Mouse (Mus musculus): ENCODE measurements around the gene Pola2. TPM values are rescaled to one million over a fixed set of nuclear protein-coding genes. Genes with fewer than 3 reads are reported as not detected.
A peak's percentile ranks its signal among the peaks of the same experiment; 100 is the strongest.

Gene Pola2
- polyA plus RNA-seq, 1 experiment: 26.2 TPM

DNA sequence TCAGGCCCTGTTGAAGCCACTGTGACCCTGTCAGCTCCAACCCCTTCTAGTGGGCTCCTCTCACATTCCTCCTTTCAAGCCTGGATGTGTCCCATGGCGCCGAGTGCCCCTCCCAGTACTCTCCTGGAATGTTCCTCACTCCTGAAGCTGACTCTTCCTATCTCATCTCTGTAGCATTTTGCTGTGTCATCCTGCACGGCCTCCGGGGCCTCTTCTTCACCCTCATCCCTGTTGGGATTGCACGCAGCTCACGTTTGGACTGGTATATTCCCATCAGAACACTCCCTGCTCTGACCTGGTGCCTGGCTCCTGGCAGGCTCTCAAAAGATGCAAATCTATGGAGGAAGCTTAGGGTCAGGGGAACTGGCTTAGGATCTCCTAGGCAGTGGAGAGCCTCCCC lies 2.8 kb upstream of the Pola2 start:
- WGBS: 84% methylated on average over 6 of the region's 6 CpGs
- H3K27ac ChIP-seq (ENCODE audit: insufficient read depth, low read depth, low read length): no peak overlapping the region
- peaks cover 5% of the 10 kb centered on the region; the same call in 1 of the 2 replicates for H3K4me1 ChIP-seq (ENCODE audit: control insufficient read depth, insufficient read depth, low read length)
- no peaks in the 10 kb centered on the region for H3K36me3 ChIP-seq (ENCODE audit: control insufficient read depth, insufficient read depth, low read length)
- TF ChIP-seq POLR2A (IDR thresholded peaks at IDR 0.05; ENCODE audit: low read depth, low read length): no peak
- no peak for TF ChIP-seq CTCF (conservative IDR thresholded peaks at IDR 0.05; ENCODE audit: insufficient read depth, insufficient read length, low read depth, low read length)
- H3K4me3 ChIP-seq (ENCODE audit: insufficient read depth, low read depth, low read length): no peak overlapping the region
- H3K27me3 ChIP-seq (replicated peaks; ENCODE audit: control insufficient read depth, insufficient read depth, low read length): no peaks in the 10 kb centered on the region
- DNase-seq: no peak

- no peak overlapping the region for H3K27ac ChIP-seq (ENCODE audit: insufficient read depth, low read depth, low read length)
- H3K27me3 ChIP-seq (replicated peaks; ENCODE audit: control insufficient read depth, insufficient read depth, low read length): no peaks in the 10 kb centered on the region
- WGBS: 92% methylated on average over 2 of the region's 2 CpGs
- no peak overlapping the region for H3K4me3 ChIP-seq (ENCODE audit: insufficient read depth, low read depth, low read length)
- TF ChIP-seq POLR2A (IDR thresholded peaks at IDR 0.05; ENCODE audit: low read depth, low read length) (no peak), CTCF (conservative IDR thresholded peaks at IDR 0.05; ENCODE audit: insufficient read depth, insufficient read length, low read depth, low read length) (no peak)
- DNase-seq: no peak
- peaks cover 5% of the 10 kb centered on the region; the same call in 1 of the 2 replicates for H3K4me1 ChIP-seq (ENCODE audit: control insufficient read depth, insufficient read depth, low read length)
- no peaks in the 10 kb centered on the region for H3K36me3 ChIP-seq (ENCODE audit: control insufficient read depth, insufficient read depth, low read length)
Observed at GRCm38 (mm10) chr19:5965910-5966309, 1.9 kb upstream of the Pola2 start.

DNA sequence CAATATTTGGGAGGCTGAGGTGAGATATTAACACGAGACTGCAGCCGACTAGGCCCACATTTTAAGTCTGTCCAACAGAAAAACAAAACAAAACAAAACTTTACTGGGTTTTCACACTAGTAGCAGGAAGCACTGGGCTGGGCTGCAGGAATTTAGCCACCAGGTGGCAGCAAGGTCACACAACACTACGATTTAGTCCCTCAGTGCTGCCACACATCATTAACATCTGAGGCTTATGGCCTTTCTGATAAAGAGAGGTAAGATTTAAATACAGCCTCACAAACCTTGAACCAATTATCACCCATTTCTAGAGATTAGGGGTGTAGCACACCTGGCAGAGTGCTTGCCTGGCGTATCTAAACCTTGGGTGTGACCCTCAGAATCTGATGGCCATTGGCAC lies 1.3 kb upstream of the Pola2 start:
- WGBS: 17% methylated on average over 4 of the region's 4 CpGs
- Histone ChIP-seq H3K4me1 (ENCODE audit: control insufficient read depth, insufficient read depth, low read length) (peaks cover 5% of the 10 kb centered on the region; the same call in 1 of the 2 replicates), H3K36me3 (ENCODE audit: control insufficient read depth, insufficient read depth, low read length) (no peaks in the 10 kb centered on the region), H3K27me3 (replicated peaks; ENCODE audit: control insufficient read depth, insufficient read depth, low read length) (no peaks in the 10 kb centered on the region), H3K4me3 (ENCODE audit: insufficient read depth, low read depth, low read length) (no peak overlapping the region), H3K27ac (ENCODE audit: insufficient read depth, low read depth, low read length) (no peak overlapping the region)
- TF ChIP-seq POLR2A (IDR thresholded peaks at IDR 0.05; ENCODE audit: low read depth, low read length) (no peak), CTCF (conservative IDR thresholded peaks at IDR 0.05; ENCODE audit: insufficient read depth, insufficient read length, low read depth, low read length) (peak; percentile 94)
- DNase-seq: peak; percentile 81

DNA sequence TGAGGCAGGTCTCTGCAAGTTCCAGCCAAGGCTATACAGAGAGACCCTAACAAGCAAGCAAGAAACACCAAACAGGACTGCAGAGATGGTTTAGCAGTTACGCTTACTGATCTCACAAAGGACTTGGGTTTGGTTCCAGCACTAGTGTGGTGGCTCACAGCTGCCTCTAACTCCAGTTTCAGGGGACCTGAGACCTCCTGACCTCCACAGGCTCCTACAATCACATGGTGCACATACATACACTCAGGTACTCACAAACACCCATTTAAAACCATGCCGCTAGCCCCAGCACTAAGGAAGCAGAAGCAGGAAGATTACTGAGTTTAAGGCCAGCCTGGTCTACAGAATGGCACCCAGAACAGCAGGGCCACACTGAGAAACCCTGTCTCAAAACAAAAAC lies 802 bp upstream of the Pola2 start:
- no peak for TF ChIP-seq CTCF (conservative IDR thresholded peaks at IDR 0.05; ENCODE audit: insufficient read depth, insufficient read length, low read depth, low read length)
- TF ChIP-seq POLR2A (IDR thresholded peaks at IDR 0.05; ENCODE audit: low read depth, low read length): no peak
- Histone ChIP-seq H3K27ac (ENCODE audit: insufficient read depth, low read depth, low read length) (no peak overlapping the region), H3K4me3 (ENCODE audit: insufficient read depth, low read depth, low read length) (no peak overlapping the region), H3K27me3 (replicated peaks; ENCODE audit: control insufficient read depth, insufficient read depth, low read length) (no peaks in the 10 kb centered on the region), H3K36me3 (ENCODE audit: control insufficient read depth, insufficient read depth, low read length) (no peaks in the 10 kb centered on the region), H3K4me1 (ENCODE audit: control insufficient read depth, insufficient read depth, low read length) (peaks cover 5% of the 10 kb centered on the region; the same call in 1 of the 2 replicates)
- no peak for DNase-seq
- 83% methylated on average over 2 of the region's 2 CpGs for WGBS

DNA sequence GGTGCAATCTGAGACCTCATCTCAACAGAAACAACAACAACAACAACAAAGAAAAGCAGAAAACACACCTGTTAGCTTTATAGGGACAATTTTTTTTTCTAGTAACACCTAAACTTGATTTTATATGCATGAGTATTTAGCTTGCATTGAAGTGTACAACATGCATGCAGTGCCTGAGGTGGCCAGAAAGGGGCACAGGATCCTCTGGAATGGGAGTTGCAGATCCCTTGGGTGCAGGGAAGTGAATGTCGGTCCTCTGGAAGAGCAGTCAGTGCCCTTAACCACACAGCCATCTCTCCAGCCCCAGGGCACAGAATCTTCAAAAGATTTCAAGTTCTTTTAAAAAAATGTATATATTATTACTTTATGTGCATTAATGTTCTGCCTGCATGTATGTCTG lies 1.4 kb downstream of the Pola2 start:
- no peak overlapping the region for H3K4me3 ChIP-seq (ENCODE audit: insufficient read depth, low read depth, low read length)
- TF ChIP-seq CTCF (conservative IDR thresholded peaks at IDR 0.05; ENCODE audit: insufficient read depth, insufficient read length, low read depth, low read length) (no peak), POLR2A (IDR thresholded peaks at IDR 0.05; ENCODE audit: low read depth, low read length) (no peak)
- H3K27ac ChIP-seq (ENCODE audit: insufficient read depth, low read depth, low read length): no peak overlapping the region
- WGBS: 32% methylated on average over 1 of the region's 1 CpGs
- no peak for DNase-seq
- no peaks in the 10 kb centered on the region for H3K27me3 ChIP-seq (replicated peaks; ENCODE audit: control insufficient read depth, insufficient read depth, low read length)
- H3K36me3 ChIP-seq (ENCODE audit: control insufficient read depth, insufficient read depth, low read length): no peaks in the 10 kb centered on the region
- H3K4me1 ChIP-seq (ENCODE audit: control insufficient read depth, insufficient read depth, low read length): peaks cover 5% of the 10 kb centered on the region; the same call in 1 of the 2 replicates

GRCm38 (mm10) chr19:5957371-5957770 lies 6.6 kb downstream of the Pola2 start:
- WGBS: 78% methylated on average over 5 of the region's 5 CpGs
- Histone ChIP-seq H3K36me3 (ENCODE audit: control insufficient read depth, insufficient read depth, low read length) (no peaks in the 10 kb centered on the region), H3K27me3 (replicated peaks; ENCODE audit: control insufficient read depth, insufficient read depth, low read length) (no peaks in the 10 kb centered on the region), H3K4me1 (ENCODE audit: control insufficient read depth, insufficient read depth, low read length) (peaks cover 5% of the 10 kb centered on the region; the same call in 1 of the 2 replicates), H3K4me3 (ENCODE audit: insufficient read depth, low read depth, low read length) (no peak overlapping the region), H3K27ac (ENCODE audit: insufficient read depth, low read depth, low read length) (no peak overlapping the region)
- DNase-seq: no peak
- TF ChIP-seq POLR2A (IDR thresholded peaks at IDR 0.05; ENCODE audit: low read depth, low read length): no peak
- no peak for TF ChIP-seq CTCF (conservative IDR thresholded peaks at IDR 0.05; ENCODE audit: insufficient read depth, insufficient read length, low read depth, low read length)

GRCm38 (mm10) chr19:5956685-5957084 lies 7.3 kb downstream of the Pola2 start:
- Histone ChIP-seq H3K4me1 (ENCODE audit: control insufficient read depth, insufficient read depth, low read length) (peaks cover 5% of the 10 kb centered on the region; the same call in 1 of the 2 replicates), H3K4me3 (ENCODE audit: insufficient read depth, low read depth, low read length) (no peak overlapping the region), H3K27me3 (replicated peaks; ENCODE audit: control insufficient read depth, insufficient read depth, low read length) (no peaks in the 10 kb centered on the region), H3K36me3 (ENCODE audit: control insufficient read depth, insufficient read depth, low read length) (no peaks in the 10 kb centered on the region), H3K27ac (ENCODE audit: insufficient read depth, low read depth, low read length) (no peak overlapping the region)
- TF ChIP-seq POLR2A (IDR thresholded peaks at IDR 0.05; ENCODE audit: low read depth, low read length) (no peak), CTCF (conservative IDR thresholded peaks at IDR 0.05; ENCODE audit: insufficient read depth, insufficient read length, low read depth, low read length) (peak; percentile 84)
- 5% methylated on average over 3 of the region's 3 CpGs for WGBS
- DNase-seq: peak; percentile 92

Measured in kidney, adult 2 months (tissue).